Mouse (Mus musculus): ENCODE measurements around the gene Zscan10. TPM values are rescaled to one million over a fixed set of nuclear protein-coding genes. Genes with fewer than 3 reads are reported as not detected.

The Zscan10 gene
- not detected in 2 replicates for polyA plus RNA-seq (2012; rRNA removed; ENCODE audit: low replicate concordance)

GRCm38 (mm10) chr17:23600641-23601622 is at the start of gene Zscan10:
Gene Zscan10 (plus strand): TSS chr17:23600856.

GRCm38 (mm10) chr17:23563595-23564367 is 36.9 kb upstream of the Zscan10 start, which contains the start of gene Zfp213:
Gene Zfp213 (minus strand): TSS chr17:23564238.

GRCm38 (mm10) chr17:23598582-23599552 is 1.8 kb upstream of the Zscan10 start, which contains the start of gene Zfp13:
Gene Zfp13 (minus strand): TSS chr17:23599487.

GRCm38 (mm10) chr17:23644613-23645495 is 44.2 kb downstream of the Zscan10 start, which contains the start of gene Mmp25:
Gene Mmp25 (minus strand): TSS chr17:23645277.

GRCm38 (mm10) chr17:23660117-23660875 is 59.6 kb downstream of the Zscan10 start, which contains the start of gene Bicdl2:
Gene Bicdl2 (plus strand): TSS chr17:23660506.

Other genes with a start within 250 kb of the Zscan10 start
- gene Vmn2r116, start 216.3 kb upstream of the Zscan10 start, polyA plus RNA-seq (2012; rRNA removed; ENCODE audit: low replicate concordance) = not detected in 2 replicates
- not detected in 2 replicates for gene Vmn2r117, start 121.2 kb upstream of the Zscan10 start, polyA plus RNA-seq (2012; rRNA removed; ENCODE audit: low replicate concordance)
- gene Zfp213, start 36.6 kb upstream of the Zscan10 start, polyA plus RNA-seq (2012; rRNA removed; ENCODE audit: low replicate concordance) = 12.0 and 13.1 TPM in 2 replicates
- gene Zfp13, start 1.4 kb upstream of the Zscan10 start, polyA plus RNA-seq (2012; rRNA removed; ENCODE audit: low replicate concordance) = 6.5 and 13.2 TPM in 2 replicates
- 0.81 and 1.5 TPM in 2 replicates for gene Mmp25, start 44.4 kb downstream of the Zscan10 start, polyA plus RNA-seq (2012; rRNA removed; ENCODE audit: low replicate concordance)
- 5.3 and 6.5 TPM in 2 replicates for gene Bicdl2, start 59.6 kb downstream of the Zscan10 start, polyA plus RNA-seq (2012; rRNA removed; ENCODE audit: low replicate concordance)
- 423 and 457 TPM in 2 replicates for gene Hcfc1r1, start 72.7 kb downstream of the Zscan10 start, polyA plus RNA-seq (2012; rRNA removed; ENCODE audit: low replicate concordance)
- gene Thoc6, start 73.0 kb downstream of the Zscan10 start, polyA plus RNA-seq (2012; rRNA removed; ENCODE audit: low replicate concordance) = 22.7 and 23.3 TPM in 2 replicates
- gene Tnfrsf12a, start 76.6 kb downstream of the Zscan10 start, polyA plus RNA-seq (2012; rRNA removed; ENCODE audit: low replicate concordance) = 16.8 and 17.2 TPM in 2 replicates
- 0.44 and 1.2 TPM in 2 replicates for gene Cldn6, start 78.4 kb downstream of the Zscan10 start, polyA plus RNA-seq (2012; rRNA removed; ENCODE audit: low replicate concordance)
- gene Cldn9, start 83.2 kb downstream of the Zscan10 start, polyA plus RNA-seq (2012; rRNA removed; ENCODE audit: low replicate concordance) = 0.14 and 0.55 TPM in 2 replicates
- gene 1520401A03Rik, start 121.9 kb downstream of the Zscan10 start, polyA plus RNA-seq (2012; rRNA removed; ENCODE audit: low replicate concordance) = 0.05 and 0.09 TPM in 2 replicates
- gene Pkmyt1, start 125.5 kb downstream of the Zscan10 start, polyA plus RNA-seq (2012; rRNA removed; ENCODE audit: low replicate concordance) = 58.5 and 61.5 TPM in 2 replicates
- 144 and 151 TPM in 2 replicates for gene Paqr4, start 140.0 kb downstream of the Zscan10 start, polyA plus RNA-seq (2012; rRNA removed; ENCODE audit: low replicate concordance)
- gene Kremen2, start 145.0 kb downstream of the Zscan10 start, polyA plus RNA-seq (2012; rRNA removed; ENCODE audit: low replicate concordance) = 5.0 and 7.8 TPM in 2 replicates
- gene Flywch1, start 170.7 kb downstream of the Zscan10 start, polyA plus RNA-seq (2012; rRNA removed; ENCODE audit: low replicate concordance) = 15.9 and 34.2 TPM in 2 replicates
- gene Flywch2, start 185.2 kb downstream of the Zscan10 start, polyA plus RNA-seq (2012; rRNA removed; ENCODE audit: low replicate concordance) = 3.8 and 6.0 TPM in 2 replicates
- 340 and 451 TPM in 2 replicates for gene Srrm2, start 189.7 kb downstream of the Zscan10 start, polyA plus RNA-seq (2012; rRNA removed; ENCODE audit: low replicate concordance)
- gene Elob, start 228.3 kb downstream of the Zscan10 start, polyA plus RNA-seq (2012; rRNA removed; ENCODE audit: low replicate concordance) = 480 and 804 TPM in 2 replicates
- gene Prss33, start 235.2 kb downstream of the Zscan10 start, polyA plus RNA-seq (2012; rRNA removed; ENCODE audit: low replicate concordance) = 0.11 and 1.1 TPM in 2 replicates
- 308 and 338 TPM in 2 replicates for gene Prss32, start 243.0 kb downstream of the Zscan10 start, polyA plus RNA-seq (2012; rRNA removed; ENCODE audit: low replicate concordance)
- gene Prss41, start 243.3 kb downstream of the Zscan10 start, polyA plus RNA-seq (2012; rRNA removed; ENCODE audit: low replicate concordance) = 2.4 and 2.8 TPM in 2 replicates

All from duodenum, adult 2 months (tissue).